Mouse (Mus musculus) forebrain, postnatal 0 days (tissue): ENCODE measurements around the gene Pla2g4e. TPM values are rescaled to one million over a fixed set of nuclear protein-coding genes. Genes with fewer than 3 reads are reported as not detected.

Experiments used
- ATAC-seq: fragments of 200-750 bp; cut with Nextera tagmentation; 2 replicates; pipeline ENCODE4 v1.8.0; 2017; ENCODE audit warnings: mild to moderate bottlenecking, moderate library complexity
- DNase-seq: peaks from one replicate; pipeline ENCODE4 v3.0.0-alpha.2; 2015
- H3K27ac ChIP-seq: fragments of 300-500 bp; sonication (generic); 2 replicates; pipeline ENCODE4 v1.5.1; 2014; ENCODE audit warnings: low read depth, mild to moderate bottlenecking, antibody characterized with exemption, low read length, moderate library complexity, mixed read lengths
- H3K27me3 ChIP-seq: fragments of 300-500 bp; sonication (generic); 2 replicates; pipeline ENCODE4 v1.6.1; 2014; ENCODE audit warnings: mild to moderate bottlenecking, low read length, mixed read lengths; ENCODE audit not compliant: insufficient read depth
- H3K36me3 ChIP-seq: fragments of 300-500 bp; sonication (generic); 2 replicates; pipeline ENCODE4 v1.6.1; 2014; ENCODE audit warnings: mild to moderate bottlenecking, moderate library complexity; ENCODE audit not compliant: insufficient read depth
- H3K4me1 ChIP-seq: fragments of 300-500 bp; sonication (generic); 2 replicates; pipeline ENCODE4 v1.6.1; 2014; ENCODE audit warnings: antibody characterized with exemption; ENCODE audit not compliant: insufficient read depth
- H3K4me2 ChIP-seq: fragments of 300-500 bp; sonication (generic); 2 replicates; pipeline ENCODE4 v1.6.1; 2014; ENCODE audit warnings: low read depth, mild to moderate bottlenecking, moderate library complexity
- H3K4me3 ChIP-seq: fragments of 300-500 bp; sonication (generic); 2 replicates; pipeline ENCODE4 v1.5.1; 2014; ENCODE audit warnings: low read depth, low read length, mixed read lengths
- H3K9ac ChIP-seq: fragments of 300-500 bp; sonication (generic); 2 replicates; pipeline ENCODE4 v1.6.1; 2014; ENCODE audit warnings: mild to moderate bottlenecking
- H3K9me3 ChIP-seq: fragments of 300-500 bp; sonication (generic); 2 replicates; pipeline ENCODE4 v1.6.1; 2016; ENCODE audit warnings: low read length
- CTCF ChIP-seq: sonication (generic); IDR thresholded peaks from 2 replicates; pipeline ENCODE4 v1.5.1; 2016; ENCODE audit warnings: antibody characterized with exemption, control low read depth, low read depth
- WGBS: fragments of 180-500 bp; shearing (Covaris S2); extraction: QIAGEN DNeasy Blood & Tissue Kit; methylation state at CpG from one replicate; pipeline ENCODE4 v1.1.7; 2014; 5-methylcytosine and 5-hydroxymethylcytosine counted together
- polyA plus RNA-seq: library from polyadenylated mRNA; unstranded; fragments of >200 nt; fragmentation: Nextera tagmentation; extraction: Ambion mirVana; gene quantifications from 2 replicates; pipeline ENCODE4 v1.2.1, GENCODE M21; 2015
- total RNA-seq: library from RNA; depleted of rRNA; stranded (reverse); fragments of >200 nt; gene quantifications from 2 replicates; pipeline ENCODE4 v1.2.3, GENCODE M21; 2014

The Pla2g4e gene
- total and polyA plus RNA-seq, 2 experiments from 2014 or later = 6.6 to 13.1 TPM

DNA sequence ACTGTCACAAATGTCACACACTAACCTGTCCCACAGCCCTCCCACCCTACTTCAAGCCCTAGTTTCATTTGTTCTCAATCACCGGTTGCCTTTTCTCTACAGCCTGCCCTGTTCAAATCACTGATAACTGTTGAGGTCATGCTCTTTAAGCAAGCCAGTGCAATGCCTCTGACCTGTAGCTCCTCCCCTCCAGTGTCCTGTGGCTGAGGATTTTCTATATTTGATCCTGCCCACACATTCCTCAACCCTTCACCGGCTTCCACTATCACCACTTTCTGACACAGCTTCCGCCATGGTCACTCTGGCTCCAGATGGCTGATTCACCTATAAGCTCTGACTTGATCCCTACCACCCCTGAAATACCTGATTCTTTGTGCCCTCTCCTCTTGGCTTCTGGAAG lies 97.1 kb downstream of the Pla2g4e start:
- TF ChIP-seq CTCF = no peak
- Histone ChIP-seq H3K4me3 (no peak overlapping the region), H3K9me3 (no peaks in the 10 kb centered on the region), H3K9ac (no peak overlapping the region), H3K4me2 (no peak overlapping the region), H3K27ac (no peak overlapping the region), H3K27me3 (no peaks in the 10 kb centered on the region), H3K4me1 (no peaks in the 10 kb centered on the region), H3K36me3 (no peaks in the 10 kb centered on the region)
- no peak for DNase-seq
- ATAC-seq = no peak
- WGBS = 96% methylated on average over 3 of the region's 3 CpGs

DNA sequence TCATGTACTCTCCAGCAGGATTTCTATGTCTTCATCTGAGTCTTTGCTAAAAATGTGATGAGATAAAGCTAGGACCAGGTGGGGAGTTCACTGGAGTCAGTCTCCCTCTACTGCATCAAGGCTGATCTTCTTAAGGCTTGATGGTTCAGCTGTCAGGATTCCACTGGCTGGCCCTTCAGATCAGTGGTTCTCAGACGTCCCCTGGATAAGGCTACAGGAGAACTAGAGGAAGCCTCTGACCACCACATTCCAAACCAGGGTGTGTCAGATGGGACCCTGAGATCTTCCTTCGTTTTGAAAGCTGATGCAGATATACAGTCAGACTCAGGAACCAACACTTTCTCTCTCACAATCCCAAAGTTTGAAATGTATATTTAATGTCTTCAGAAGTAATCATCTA lies 97.8 kb downstream of the Pla2g4e start:
- no peak overlapping the region for H3K4me2 ChIP-seq
- no peaks in the 10 kb centered on the region for H3K27me3 ChIP-seq
- no peaks in the 10 kb centered on the region for H3K36me3 ChIP-seq
- no peak overlapping the region for H3K4me3 ChIP-seq
- H3K9me3 ChIP-seq = no peaks in the 10 kb centered on the region
- 74% methylated on average over 2 of the region's 2 CpGs for WGBS
- H3K4me1 ChIP-seq = no peaks in the 10 kb centered on the region
- no peak overlapping the region for H3K9ac ChIP-seq
- no peak overlapping the region for H3K27ac ChIP-seq
- TF ChIP-seq CTCF = no peak
- no peak for DNase-seq
- no peak for ATAC-seq

DNA sequence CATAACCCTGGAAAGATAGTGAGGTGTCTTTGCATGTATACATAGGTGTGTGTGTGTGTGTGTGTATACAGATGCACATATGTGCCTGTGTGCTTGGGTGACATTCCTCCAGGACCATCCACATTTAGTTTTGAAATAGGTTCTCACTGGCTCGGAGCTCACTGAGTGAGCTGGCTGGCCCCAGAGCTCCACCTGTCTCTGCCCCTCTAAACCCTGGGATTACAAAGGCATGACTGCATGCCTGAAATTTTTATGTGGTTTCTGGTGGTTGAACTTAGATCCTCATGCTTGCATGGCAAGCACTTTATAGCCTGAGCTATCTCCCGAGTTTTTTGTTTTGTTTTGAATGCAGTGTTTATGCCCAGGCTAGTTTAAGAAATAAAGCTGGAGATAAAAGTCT lies 98.6 kb downstream of the Pla2g4e start:
- H3K4me3 ChIP-seq = no peak overlapping the region
- no peak overlapping the region for H3K4me2 ChIP-seq
- DNase-seq (no peak), ATAC-seq (no peak)
- no peaks in the 10 kb centered on the region for H3K9me3 ChIP-seq
- no peak overlapping the region for H3K9ac ChIP-seq
- no peaks in the 10 kb centered on the region for H3K4me1 ChIP-seq
- H3K36me3 ChIP-seq = no peaks in the 10 kb centered on the region
- 81% methylated on average over 2 of the region's 2 CpGs for WGBS
- no peak overlapping the region for H3K27ac ChIP-seq
- no peaks in the 10 kb centered on the region for H3K27me3 ChIP-seq
- TF ChIP-seq CTCF = no peak

- Histone ChIP-seq H3K4me3 (no peak overlapping the region), H3K27ac (no peak overlapping the region), H3K4me1 (0 out of 2 replicates have a peak, but pooled peaks cover 2% of the 10 kb centered on the region), H3K9me3 (no peaks in the 10 kb centered on the region), H3K27me3 (no peaks in the 10 kb centered on the region), H3K4me2 (no peak overlapping the region), H3K36me3 (no peaks in the 10 kb centered on the region), H3K9ac (no peak overlapping the region)
- ATAC-seq = no peak
- 92% methylated on average over 4 of the region's 4 CpGs for WGBS
- no peak for DNase-seq
- no peak for TF ChIP-seq CTCF
Measured at GRCm38 (mm10) chr2:120144390-120144789, 100.7 kb downstream of the Pla2g4e start.

DNA sequence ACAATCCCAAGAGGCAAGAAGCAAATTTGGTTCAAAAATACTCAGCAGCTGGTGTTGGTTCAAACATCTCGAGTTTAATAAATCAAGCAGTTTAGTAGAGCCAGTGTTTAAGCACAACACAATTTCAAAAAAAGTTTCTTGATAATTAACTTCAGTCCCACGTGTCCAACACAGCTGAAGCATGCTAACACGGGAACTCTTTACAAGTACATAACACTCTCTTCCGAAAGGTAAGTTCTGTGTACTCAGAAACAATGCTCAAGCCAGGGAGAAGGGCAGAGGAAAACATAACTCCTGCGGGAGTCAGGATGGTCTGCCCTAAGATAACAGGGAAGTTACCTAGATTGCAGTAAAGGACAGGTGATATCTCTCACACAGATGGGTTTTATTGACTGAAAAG lies 102.8 kb downstream of the Pla2g4e start:
- H3K9ac ChIP-seq = no peak overlapping the region
- H3K4me3 ChIP-seq = no peak overlapping the region
- H3K27ac ChIP-seq = no peak overlapping the region
- no peaks in the 10 kb centered on the region for H3K36me3 ChIP-seq
- ATAC-seq (no peak), DNase-seq (no peak)
- H3K27me3 ChIP-seq = no peaks in the 10 kb centered on the region
- no peak for TF ChIP-seq CTCF
- H3K4me2 ChIP-seq = no peak overlapping the region
- H3K9me3 ChIP-seq = no peaks in the 10 kb centered on the region
- H3K4me1 ChIP-seq = 0 out of 2 replicates have a peak, but pooled peaks cover 2% of the 10 kb centered on the region
- WGBS = 89% methylated on average over 5 of the region's 5 CpGs

DNA sequence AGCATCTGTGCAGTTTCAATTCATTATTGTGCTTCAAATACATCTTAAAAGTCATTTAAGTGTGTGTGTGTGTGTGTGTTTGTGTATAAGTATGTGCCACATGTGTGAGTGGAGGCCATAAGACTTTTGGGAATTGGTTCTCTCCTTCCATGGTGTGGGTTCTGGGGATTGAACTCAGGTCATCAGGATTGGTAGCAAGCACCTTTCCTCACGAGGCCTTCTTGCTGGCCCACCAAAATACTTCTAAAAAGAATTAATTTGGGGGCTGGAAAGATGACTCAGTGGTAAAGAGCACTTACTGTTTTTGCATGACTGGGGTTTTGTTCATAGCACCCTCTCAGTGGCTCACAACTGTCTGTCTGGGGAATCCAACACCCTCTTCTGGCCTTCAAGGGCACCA lies 103.5 kb downstream of the Pla2g4e start:
- H3K9ac ChIP-seq = no peak overlapping the region
- no peaks in the 10 kb centered on the region for H3K9me3 ChIP-seq
- no peak for DNase-seq
- 0 out of 2 replicates have a peak, but pooled peaks cover 2% of the 10 kb centered on the region for H3K4me1 ChIP-seq
- no peak overlapping the region for H3K4me3 ChIP-seq
- no peak overlapping the region for H3K27ac ChIP-seq
- no peak for ATAC-seq
- no peak for TF ChIP-seq CTCF
- no peaks in the 10 kb centered on the region for H3K36me3 ChIP-seq
- no peaks in the 10 kb centered on the region for H3K27me3 ChIP-seq
- whole genome bisulfite sequencing = 79% methylated on average over 1 of the region's 1 CpGs
- no peak overlapping the region for H3K4me2 ChIP-seq

DNA sequence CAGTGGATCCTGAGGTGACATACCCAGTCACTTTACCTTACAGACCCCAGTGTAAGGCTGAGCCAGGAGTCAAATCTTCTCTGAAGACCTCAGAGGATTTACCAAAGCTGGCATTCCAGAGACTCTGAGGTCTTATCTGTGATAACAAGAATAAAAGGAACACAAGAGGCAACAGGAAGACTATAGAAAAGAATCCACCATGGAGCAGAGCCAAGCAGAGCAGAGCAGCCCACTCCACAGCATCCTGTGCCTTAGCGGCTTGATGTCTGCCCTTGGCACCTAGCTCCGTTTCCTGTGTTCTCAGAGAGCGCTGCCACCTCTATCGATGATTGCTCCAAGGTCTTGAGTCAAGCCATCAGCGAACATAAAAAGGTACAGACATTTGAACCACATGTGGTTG lies 104.8 kb downstream of the Pla2g4e start:
- 0 out of 2 replicates have a peak, but pooled peaks cover 2% of the 10 kb centered on the region for H3K4me1 ChIP-seq
- no peak overlapping the region for H3K9ac ChIP-seq
- no peak overlapping the region for H3K4me3 ChIP-seq
- no peaks in the 10 kb centered on the region for H3K9me3 ChIP-seq
- H3K27ac ChIP-seq = no peak overlapping the region
- TF ChIP-seq CTCF = no peak
- no peak for ATAC-seq
- no peaks in the 10 kb centered on the region for H3K27me3 ChIP-seq
- WGBS = 91% methylated on average over 5 of the region's 5 CpGs
- H3K4me2 ChIP-seq = no peak overlapping the region
- no peaks in the 10 kb centered on the region for H3K36me3 ChIP-seq
- no peak for DNase-seq

GRCm38 (mm10) chr2:120139091-120139490 lies 106.0 kb downstream of the Pla2g4e start:
- H3K27me3 ChIP-seq = no peaks in the 10 kb centered on the region
- DNase-seq (no peak), ATAC-seq (no peak)
- WGBS = 84% methylated on average over 1 of the region's 1 CpGs
- H3K9me3 ChIP-seq = no peaks in the 10 kb centered on the region
- no peak overlapping the region for H3K4me3 ChIP-seq
- no peak overlapping the region for H3K4me2 ChIP-seq
- H3K9ac ChIP-seq = no peak overlapping the region
- no peaks in the 10 kb centered on the region for H3K36me3 ChIP-seq
- 0 out of 2 replicates have a peak, but pooled peaks cover 2% of the 10 kb centered on the region for H3K4me1 ChIP-seq
- no peak for TF ChIP-seq CTCF
- no peak overlapping the region for H3K27ac ChIP-seq
